Comparison of ENCODE assay signal across 9 mouse cellular contexts in the genomic region with DNA sequence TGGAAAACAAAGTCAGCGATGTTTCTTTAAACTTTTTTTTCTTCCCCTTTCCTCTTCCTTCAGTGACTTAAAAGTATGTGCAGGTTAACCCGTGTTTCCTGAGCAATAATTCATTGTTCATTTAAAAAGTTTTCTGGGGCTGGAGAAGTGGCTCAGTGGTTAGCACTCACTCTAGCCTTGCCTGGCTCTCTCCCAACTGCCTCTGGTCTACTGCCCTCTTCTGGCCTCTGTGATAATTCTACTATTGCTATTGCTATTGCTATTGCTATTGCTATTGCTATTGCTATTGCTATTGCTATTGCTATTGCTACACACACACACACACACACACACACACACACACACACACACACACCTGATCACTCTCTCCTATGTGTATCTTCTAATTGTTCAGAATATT. TPM values are rescaled to one million over a fixed set of nuclear protein-coding genes. Genes with fewer than 3 reads are reported as not detected.
DNase-seq lines count a peak whose midpoint lies in the region; ATAC-seq and TF ChIP-seq lines count a peak whose summit lies in the region.
"Had no signal": no experiment of that assay in that cellular context is flagged by ENCODE, and none has a peak within 500 bp of the region (broad histone marks: within the 10 kb centered on the region; RNA-seq: fewer than 3 reads in every experiment).

No protein-coding gene starts in this region.

- 59% methylated on average over 2 of the region's 2 CpGs for WGBS in liver, adult 2 months
- WGBS in liver, embryonic 12.5 days (ENCODE audit: insufficient replicate concordance) = 55% methylated on average over 2 of the region's 2 CpGs

- H3K4me1 ChIP-seq in liver, adult 2 months (ENCODE audit: control insufficient read depth, insufficient read depth, low read length) = no peaks in the 10 kb centered on the region
- H3K4me1 ChIP-seq in liver, embryonic 12.5 days = no peaks in the 10 kb centered on the region
- H3K4me1 ChIP-seq: limb, embryonic 12.5 days had no signal

- no peak for ATAC-seq in liver, embryonic 12.5 days

- peak; percentile 33; the same call in 1 of the 2 replicates for TF ChIP-seq CTCF in liver, adult 2 months (IDR thresholded peaks at IDR 0.05; ENCODE audit: low read depth, low read length)
- peak; percentile 8; the same call in 1 of the 2 replicates for TF ChIP-seq CTCF in brain, embryonic 14.5 days (IDR thresholded peaks at IDR 0.05; ENCODE audit: borderline replicate concordance, extremely low read depth, insufficient read depth, insufficient read length)

- no peak overlapping the region for H3K27ac ChIP-seq in liver, adult 2 months (replicated peaks; ENCODE audit: insufficient read depth, low read depth, low read length)
- H3K27ac ChIP-seq in liver, embryonic 12.5 days = no peak overlapping the region
- H3K27ac ChIP-seq: limb, embryonic 12.5 days had no signal

- no peak overlapping the region for H3K4me3 ChIP-seq in liver, adult 2 months (ENCODE audit: insufficient read depth, low read depth, low read length)
- H3K4me3 ChIP-seq in liver, embryonic 12.5 days = no peak overlapping the region
- H3K4me3 ChIP-seq: limb, embryonic 12.5 days had no signal

- no peak for TF ChIP-seq POLR2A in liver, adult 2 months (IDR thresholded peaks at IDR 0.05; ENCODE audit: extremely low read depth, insufficient read depth, low read length)
- no peak for TF ChIP-seq POLR2A in brain, embryonic 14.5 days (IDR thresholded peaks at IDR 0.05; ENCODE audit: borderline replicate concordance, extremely low read depth, insufficient read depth, insufficient read length, poor library complexity, severe bottlenecking)

- H3K9me3 ChIP-seq in liver, embryonic 12.5 days (replicated peaks) = no peaks in the 10 kb centered on the region
- H3K9me3 ChIP-seq: limb, embryonic 12.5 days had no signal

- no peaks in the 10 kb centered on the region for H3K36me3 ChIP-seq in liver, adult 2 months (ENCODE audit: control insufficient read depth, insufficient read depth, low read length)
- H3K36me3 ChIP-seq in liver, embryonic 12.5 days = no peaks in the 10 kb centered on the region
- H3K36me3 ChIP-seq: limb, embryonic 12.5 days had no signal

- no peaks in the 10 kb centered on the region for H3K27me3 ChIP-seq in liver, adult 2 months (ENCODE audit: control insufficient read depth, insufficient read depth, low read length)
- no peaks in the 10 kb centered on the region for H3K27me3 ChIP-seq in liver, embryonic 12.5 days (replicated peaks)
- H3K27me3 ChIP-seq: limb, embryonic 12.5 days had no signal

- no peak overlapping the region for H3K4me2 ChIP-seq in liver, embryonic 12.5 days
- H3K4me2 ChIP-seq: limb, embryonic 12.5 days had no signal

- peak; percentile 23 to 68 for DNase-seq in adrenal gland, adult (ENCODE audit: inconsistent age in 2 of 2, low spot score in 1 of 2)
- no peak for DNase-seq in adrenal gland, adult 8-10 months
- DNase-seq in liver, adult 2 months (ENCODE audit: extremely low read depth, low read depth, low spot score) = no peak
- no peak for DNase-seq in brain, embryonic 14.5 days (ENCODE audit: low read depth)
- peak; percentile 76 for DNase-seq in naive thymus-derived CD4-positive, alpha-beta T cell, adult 2 months (ENCODE audit: low read depth)
- DNase-seq in cerebellum, postnatal 25 days = no peak
- no peak for DNase-seq in cerebellum, adult 9-10 months

- H3K79me2 ChIP-seq in liver, adult 2 months (ENCODE audit: control insufficient read depth, insufficient read depth, low read length) = no peaks in the 10 kb centered on the region

- no peak overlapping the region for H3K9ac ChIP-seq in liver, adult 2 months (ENCODE audit: low read depth, low read length)
- no peak overlapping the region for H3K9ac ChIP-seq in liver, embryonic 12.5 days
- H3K9ac ChIP-seq: limb, embryonic 12.5 days had no signal

RNA-seq across cellular contexts. Expression of gene Cggbp1, which starts 47.3 kb away (rescaled TPM):
- 100 to 1,000 TPM; 116 to 152 (median 136) TPM for total RNA-seq in adrenal gland, adult 8-10 months (2022)
- total RNA-seq in liver, adult 2 months (2014; rRNA removed) = 29.5 and 32.2 TPM in 2 replicates
- 6.7 and 7.0 TPM in 2 replicates for polyA plus RNA-seq in liver, adult 2 months (2012; rRNA removed)
- polyA plus RNA-seq in liver, embryonic 12.5 days (2016; fragmentation: Nextera tagmentation; extraction: Ambion mirVana) = 40.1 and 42.4 TPM in 2 replicates
- 42.1 and 59.2 TPM in 2 replicates for polyA plus RNA-seq in brain, embryonic 14.5 days (2012; rRNA removed)

RNA-seq across cellular contexts. Expression of gene Zfp654, which starts 47.6 kb away (rescaled TPM):
- total RNA-seq in adrenal gland, adult 8-10 months (2022) = 10 to 100 TPM; 20.0 to 27.8 (median 26.1) TPM
- 9.0 and 9.7 TPM in 2 replicates for total RNA-seq in liver, adult 2 months (2014; rRNA removed)
- polyA plus RNA-seq in liver, adult 2 months (2012; rRNA removed) = 0.65 TPM in 2 replicates
- 5.0 and 5.4 TPM in 2 replicates for polyA plus RNA-seq in liver, embryonic 12.5 days (2016; fragmentation: Nextera tagmentation; extraction: Ambion mirVana)
- 7.4 and 8.1 TPM in 2 replicates for polyA plus RNA-seq in brain, embryonic 14.5 days (2012; rRNA removed)

Comparison
In these comparisons a context has a peak if more than half of its experiments do, and no peak if none do; other contexts are left out.
1. DNase-seq: peak in adrenal gland, adult (2 of 2) and naive thymus-derived CD4-positive, alpha-beta T cell, adult 2 months (single experiment); none in adrenal gland, adult 8-10 months (single experiment), liver, adult 2 months (single experiment), brain, embryonic 14.5 days (single experiment), cerebellum, postnatal 25 days (0 of 2) and cerebellum, adult 9-10 months (single experiment).